Mouse (Mus musculus): ENCODE measurements around the gene Myo3b. TPM values are rescaled to one million over a fixed set of nuclear protein-coding genes. Genes with fewer than 3 reads are reported as not detected.

Gene Myo3b
- polyA plus RNA-seq, 1 experiment from 2014 or later: 0.39 TPM

- WGBS: 28% methylated on average over 9 of the region's 9 CpGs
- no peak overlapping the region for H3K4me2 ChIP-seq (ENCODE audit: low read depth, low read length)
Measured at GRCm38 (mm10) chr2:70195418-70196248, 156.7 kb downstream of the Myo3b start.

GRCm38 (mm10) chr2:70201796-70202555, 163.1 kb downstream of the Myo3b start:
- no peaks in the 10 kb centered on the region for H3K9me3 ChIP-seq (replicated peaks; ENCODE audit: control insufficient read depth, low read length)
- no peak overlapping the region for H3K9ac ChIP-seq (ENCODE audit: low read length)
- H3K4me2 ChIP-seq (ENCODE audit: low read depth, low read length): no peak overlapping the region
- no peak overlapping the region for H3K27ac ChIP-seq (ENCODE audit: low read length)
- ATAC-seq (replicated peaks; ENCODE audit: extremely low read depth, insufficient read depth, low FRiP score): no peak
- H3K4me1 ChIP-seq (ENCODE audit: control insufficient read depth, insufficient read depth, low read length): no peaks in the 10 kb centered on the region
- H3K4me3 ChIP-seq (ENCODE audit: low read length): no peak overlapping the region
- WGBS: 47% methylated on average over 11 of the region's 11 CpGs
- no peaks in the 10 kb centered on the region for H3K36me3 ChIP-seq (ENCODE audit: control insufficient read depth, insufficient read depth)
- H3K27me3 ChIP-seq (ENCODE audit: control insufficient read depth, insufficient read depth, low read length): no peaks in the 10 kb centered on the region

More at GRCm38 (mm10) chr2:70195418-70196248, 156.7 kb downstream of the Myo3b start:
- H3K27me3 ChIP-seq (ENCODE audit: control insufficient read depth, insufficient read depth, low read length): no peaks in the 10 kb centered on the region
- H3K36me3 ChIP-seq (ENCODE audit: control insufficient read depth, insufficient read depth): no peaks in the 10 kb centered on the region
- no peak overlapping the region for H3K27ac ChIP-seq (ENCODE audit: low read length)
- no peak for ATAC-seq (replicated peaks; ENCODE audit: extremely low read depth, insufficient read depth, low FRiP score)
- H3K9me3 ChIP-seq (replicated peaks; ENCODE audit: control insufficient read depth, low read length): no peaks in the 10 kb centered on the region
- H3K9ac ChIP-seq (ENCODE audit: low read length): no peak overlapping the region
- H3K4me1 ChIP-seq (ENCODE audit: control insufficient read depth, insufficient read depth, low read length): peaks cover 4% of the 10 kb centered on the region; the same call in 1 of the 2 replicates
- no peak overlapping the region for H3K4me3 ChIP-seq (ENCODE audit: low read length)

- Histone ChIP-seq H3K9me3 (replicated peaks; ENCODE audit: control insufficient read depth, low read length) (no peaks in the 10 kb centered on the region), H3K9ac (ENCODE audit: low read length) (no peak overlapping the region), H3K4me3 (ENCODE audit: low read length) (no peak overlapping the region), H3K4me1 (ENCODE audit: control insufficient read depth, insufficient read depth, low read length) (no peaks in the 10 kb centered on the region), H3K27me3 (ENCODE audit: control insufficient read depth, insufficient read depth, low read length) (no peaks in the 10 kb centered on the region), H3K4me2 (ENCODE audit: low read depth, low read length) (no peak overlapping the region), H3K36me3 (ENCODE audit: control insufficient read depth, insufficient read depth) (no peaks in the 10 kb centered on the region), H3K27ac (ENCODE audit: low read length) (no peak overlapping the region)
- ATAC-seq (replicated peaks; ENCODE audit: extremely low read depth, insufficient read depth, low FRiP score): no peak
- WGBS: 45% methylated on average over 8 of the region's 8 CpGs
Measured at GRCm38 (mm10) chr2:70202578-70203167, 163.7 kb downstream of the Myo3b start.

- no peak overlapping the region for H3K4me3 ChIP-seq (ENCODE audit: low read length)
- H3K9me3 ChIP-seq (replicated peaks; ENCODE audit: control insufficient read depth, low read length): 0 out of 2 replicates have a peak, but pooled peaks cover 2% of the 10 kb centered on the region
- no peak overlapping the region for H3K9ac ChIP-seq (ENCODE audit: low read length)
- no peak overlapping the region for H3K4me2 ChIP-seq (ENCODE audit: low read depth, low read length)
- H3K4me1 ChIP-seq (ENCODE audit: control insufficient read depth, insufficient read depth, low read length): no peaks in the 10 kb centered on the region
- no peak for ATAC-seq (replicated peaks; ENCODE audit: extremely low read depth, insufficient read depth, low FRiP score)
- H3K27me3 ChIP-seq (ENCODE audit: control insufficient read depth, insufficient read depth, low read length): no peaks in the 10 kb centered on the region
- 93% methylated on average over 1 of the region's 1 CpGs for WGBS
- no peak overlapping the region for H3K27ac ChIP-seq (ENCODE audit: low read length)
- H3K36me3 ChIP-seq (ENCODE audit: control insufficient read depth, insufficient read depth): no peaks in the 10 kb centered on the region
Measured at GRCm38 (mm10) chr2:70208411-70208810, 169.5 kb downstream of the Myo3b start.

- Histone ChIP-seq H3K36me3 (ENCODE audit: control insufficient read depth, insufficient read depth) (no peaks in the 10 kb centered on the region), H3K4me3 (ENCODE audit: low read length) (no peak overlapping the region), H3K4me1 (ENCODE audit: control insufficient read depth, insufficient read depth, low read length) (no peaks in the 10 kb centered on the region), H3K4me2 (ENCODE audit: low read depth, low read length) (no peak overlapping the region), H3K27ac (ENCODE audit: low read length) (no peak overlapping the region), H3K27me3 (ENCODE audit: control insufficient read depth, insufficient read depth, low read length) (no peaks in the 10 kb centered on the region), H3K9ac (ENCODE audit: low read length) (no peak overlapping the region), H3K9me3 (replicated peaks; ENCODE audit: control insufficient read depth, low read length) (0 out of 2 replicates have a peak, but pooled peaks cover 2% of the 10 kb centered on the region)
- 85% methylated on average over 3 of the region's 3 CpGs for WGBS
- ATAC-seq (replicated peaks; ENCODE audit: extremely low read depth, insufficient read depth, low FRiP score): no peak
Measured at GRCm38 (mm10) chr2:70209790-70210189, 170.9 kb downstream of the Myo3b start.

GRCm38 (mm10) chr2:70210427-70211332, 171.8 kb downstream of the Myo3b start:
- Histone ChIP-seq H3K36me3 (ENCODE audit: control insufficient read depth, insufficient read depth) (no peaks in the 10 kb centered on the region), H3K4me3 (ENCODE audit: low read length) (no peak overlapping the region), H3K27ac (ENCODE audit: low read length) (no peak overlapping the region), H3K9me3 (replicated peaks; ENCODE audit: control insufficient read depth, low read length) (0 out of 2 replicates have a peak, but pooled peaks cover 2% of the 10 kb centered on the region), H3K4me2 (ENCODE audit: low read depth, low read length) (no peak overlapping the region), H3K9ac (ENCODE audit: low read length) (no peak overlapping the region), H3K27me3 (ENCODE audit: control insufficient read depth, insufficient read depth, low read length) (no peaks in the 10 kb centered on the region), H3K4me1 (ENCODE audit: control insufficient read depth, insufficient read depth, low read length) (no peaks in the 10 kb centered on the region)
- no peak for ATAC-seq (replicated peaks; ENCODE audit: extremely low read depth, insufficient read depth, low FRiP score)
- 84% methylated on average over 22 of the region's 22 CpGs for WGBS

- no peaks in the 10 kb centered on the region for H3K36me3 ChIP-seq (ENCODE audit: control insufficient read depth, insufficient read depth)
- ATAC-seq (replicated peaks; ENCODE audit: extremely low read depth, insufficient read depth, low FRiP score): no peak
- no peak overlapping the region for H3K4me3 ChIP-seq (ENCODE audit: low read length)
- H3K27me3 ChIP-seq (ENCODE audit: control insufficient read depth, insufficient read depth, low read length): no peaks in the 10 kb centered on the region
- no peaks in the 10 kb centered on the region for H3K4me1 ChIP-seq (ENCODE audit: control insufficient read depth, insufficient read depth, low read length)
- WGBS: 63% methylated on average over 8 of the region's 8 CpGs
- no peak overlapping the region for H3K27ac ChIP-seq (ENCODE audit: low read length)
- H3K9ac ChIP-seq (ENCODE audit: low read length): no peak overlapping the region
- H3K9me3 ChIP-seq (replicated peaks; ENCODE audit: control insufficient read depth, low read length): 0 out of 2 replicates have a peak, but pooled peaks cover 2% of the 10 kb centered on the region
- no peak overlapping the region for H3K4me2 ChIP-seq (ENCODE audit: low read depth, low read length)
Measured at GRCm38 (mm10) chr2:70214401-70214800, 175.5 kb downstream of the Myo3b start.

- Histone ChIP-seq H3K4me2 (ENCODE audit: low read depth, low read length) (no peak overlapping the region), H3K27me3 (ENCODE audit: control insufficient read depth, insufficient read depth, low read length) (no peaks in the 10 kb centered on the region), H3K4me3 (ENCODE audit: low read length) (no peak overlapping the region), H3K9ac (ENCODE audit: low read length) (no peak overlapping the region), H3K9me3 (replicated peaks; ENCODE audit: control insufficient read depth, low read length) (no peaks in the 10 kb centered on the region), H3K27ac (ENCODE audit: low read length) (no peak overlapping the region), H3K36me3 (ENCODE audit: control insufficient read depth, insufficient read depth) (no peaks in the 10 kb centered on the region), H3K4me1 (ENCODE audit: control insufficient read depth, insufficient read depth, low read length) (no peaks in the 10 kb centered on the region)
- ATAC-seq (replicated peaks; ENCODE audit: extremely low read depth, insufficient read depth, low FRiP score): no peak
- 49% methylated on average over 3 of the region's 3 CpGs for WGBS
Measured at GRCm38 (mm10) chr2:70217800-70218199, 178.9 kb downstream of the Myo3b start.

Data from heart, embryonic 16.5 days (tissue).